Mouse (Mus musculus) bone marrow, adult 2 months (tissue): ENCODE measurements at regions not wholly inside any gene's neighbourhood (a gene's known extent, or its start where the extent isn't known, plus 50 kb on each side); places are given as distances from the start of the nearest gene placed in this dataset.

Source experiments
- H3K27ac ChIP-seq: fragments of 200-500 bp; 2 replicates; pipeline ENCODE4 v1.5.1; 2012; ENCODE audit warnings: low read depth, mild to moderate bottlenecking, control low read depth, inconsistent platforms, low read length; ENCODE audit not compliant: control insufficient read depth, poor library complexity, insufficient read depth
- H3K4me1 ChIP-seq: fragments of 200-500 bp; 2 replicates; pipeline ENCODE4 v1.6.1; 2011; ENCODE audit warnings: low read length; ENCODE audit not compliant: control insufficient read depth, insufficient read depth
- H3K4me3 ChIP-seq: fragments of 200-500 bp; replicated peaks from 2 replicates; pipeline ENCODE3; 2011; ENCODE audit warnings: mild to moderate bottlenecking, low read depth, low read length, control low read depth; ENCODE audit not compliant: control insufficient read depth
- CTCF ChIP-seq: fragments of 200-500 bp; IDR thresholded peaks from 2 replicates; pipeline ENCODE4 v1.5.1; 2011; ENCODE audit warnings: low read length, control low read depth; ENCODE audit not compliant: control insufficient read depth, insufficient read depth
- POLR2A ChIP-seq: fragments of 200-500 bp; IDR thresholded peaks from 2 replicates; pipeline ENCODE4 v1.6.1; 2011; ENCODE audit warnings: low read depth, mild to moderate bottlenecking, control low read depth, low read length, borderline replicate concordance; ENCODE audit not compliant: control insufficient read depth
- WGBS: fragments of 180-500 bp; shearing (Covaris S2); methylation state at CpG from one replicate; pipeline ENCODE4 v1.1.7; 2018; 5-methylcytosine and 5-hydroxymethylcytosine counted together

DNA sequence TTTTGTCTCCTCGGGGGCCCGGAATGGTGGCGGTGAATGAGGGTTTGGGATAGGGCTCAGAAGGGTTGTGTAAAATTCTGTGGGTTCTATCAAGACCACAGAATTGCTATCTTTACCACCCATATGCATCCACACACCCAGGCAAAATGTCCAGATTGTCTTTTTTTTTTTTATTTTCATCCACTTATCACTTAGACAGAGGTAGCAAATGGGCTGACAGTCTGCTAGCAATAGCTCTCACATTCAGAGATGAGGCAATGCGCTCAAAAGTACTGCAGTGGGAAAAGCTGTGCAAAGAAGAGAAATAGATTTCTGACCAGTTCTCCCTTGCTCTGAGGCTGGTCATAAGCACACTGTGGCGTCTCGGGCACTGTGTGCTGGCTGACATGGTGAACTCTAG lies 154.5 kb downstream of the Dad1 start:
- no peak for TF ChIP-seq CTCF
- no peak for TF ChIP-seq POLR2A
- 60% methylated on average over 6 of the region's 6 CpGs for WGBS
- Histone ChIP-seq H3K27ac (no peak overlapping the region), H3K4me1 (no peaks in the 10 kb centered on the region; the same call in none of the 2 replicates), H3K4me3 (no peak overlapping the region)

GRCm38 (mm10) chr14:54098122-54098775 lies 155.7 kb downstream of the Dad1 start:
- H3K4me3 ChIP-seq, result no peak overlapping the region
- TF ChIP-seq CTCF, result no peak
- TF ChIP-seq POLR2A, result no peak
- WGBS, result 71% methylated on average over 10 of the region's 10 CpGs
- H3K4me1 ChIP-seq, result no peaks in the 10 kb centered on the region; the same call in none of the 2 replicates
- no peak overlapping the region for H3K27ac ChIP-seq

DNA sequence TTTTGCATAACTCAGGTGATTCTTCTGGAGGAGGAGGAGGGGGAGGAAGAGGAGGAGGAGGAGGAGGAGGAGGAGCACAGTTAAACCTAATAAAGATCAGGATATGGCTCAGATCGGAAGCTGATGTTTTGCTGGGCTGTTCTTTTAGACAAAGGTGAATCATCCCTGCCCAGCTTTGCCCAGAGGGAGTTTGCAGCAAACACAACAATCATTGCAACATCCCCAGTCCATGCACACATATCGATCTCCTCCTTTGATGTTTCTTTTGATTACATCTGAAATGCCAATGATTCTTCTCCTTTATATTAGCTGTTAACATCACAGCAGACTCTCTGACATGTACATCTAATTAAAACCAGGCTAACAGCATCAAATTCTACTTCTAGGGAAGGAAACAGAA lies 156.9 kb downstream of the Dad1 start:
- Histone ChIP-seq H3K4me3 (no peak overlapping the region), H3K4me1 (no peaks in the 10 kb centered on the region; the same call in none of the 2 replicates)
- 82% methylated on average over 2 of the region's 2 CpGs for WGBS

DNA sequence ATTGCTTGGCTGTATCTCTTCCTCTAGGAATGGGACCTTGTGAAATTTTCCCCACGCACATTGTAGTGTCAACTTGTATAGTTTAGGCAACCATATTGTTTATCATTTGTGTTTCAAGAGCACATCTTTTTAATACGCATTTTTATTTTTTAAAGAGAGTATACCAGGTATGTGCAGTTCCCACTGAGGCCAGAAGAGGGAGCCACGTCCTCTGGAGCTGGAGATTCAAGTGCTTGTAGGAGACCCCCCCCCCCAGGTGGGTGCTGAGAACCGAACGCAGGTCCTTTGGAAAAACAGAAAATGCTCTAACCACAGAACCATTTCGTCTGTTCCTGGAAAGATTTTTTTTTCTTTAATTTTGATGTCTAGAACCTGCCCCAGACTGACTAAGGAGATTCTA lies 161.5 kb downstream of the Dad1 start:
- TF ChIP-seq CTCF (no peak), POLR2A (no peak)
- 78% methylated on average over 6 of the region's 6 CpGs for WGBS

More for the DNA sequence above, 156.9 kb downstream of the Dad1 start:
- H3K27ac ChIP-seq, result no peak overlapping the region
- TF ChIP-seq POLR2A (no peak), CTCF (no peak)

DNA sequence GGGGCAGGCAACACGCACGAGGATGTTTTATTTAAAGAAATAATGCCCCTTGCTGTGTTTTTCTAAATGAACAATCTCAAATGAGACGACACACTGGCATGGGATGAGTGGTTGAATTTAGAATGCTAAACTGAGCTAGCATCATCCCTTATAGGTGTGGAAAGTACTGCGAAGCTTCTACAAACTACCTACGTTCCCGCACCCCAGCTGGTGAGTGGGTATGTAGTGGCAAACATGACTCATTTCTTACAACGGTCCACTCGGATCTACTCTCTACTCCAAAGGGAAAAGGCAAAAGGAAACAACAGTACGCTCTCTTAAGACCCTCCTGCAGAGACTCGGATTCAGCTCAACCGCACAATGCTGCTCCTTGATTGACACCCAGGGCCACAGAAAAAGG lies 167.2 kb downstream of the Dad1 start:
- no peak overlapping the region for H3K4me3 ChIP-seq
- WGBS, result 83% methylated on average over 11 of the region's 11 CpGs
- no peak overlapping the region for H3K27ac ChIP-seq
- TF ChIP-seq POLR2A (no peak), CTCF (no peak)
- H3K4me1 ChIP-seq, result no peaks in the 10 kb centered on the region

More for the DNA sequence above, 161.5 kb downstream of the Dad1 start:
- no peaks in the 10 kb centered on the region; the same call in none of the 2 replicates for H3K4me1 ChIP-seq
- H3K27ac ChIP-seq, result no peak overlapping the region
- no peak overlapping the region for H3K4me3 ChIP-seq

GRCm38 (mm10) chr14:54074659-54075058 lies 179.2 kb downstream of the Dad1 start:
- TF ChIP-seq CTCF (no peak), POLR2A (no peak)
- Histone ChIP-seq H3K4me3 (no peak overlapping the region), H3K4me1 (peaks cover 2% of the 10 kb centered on the region; the same call in 1 of the 2 replicates), H3K27ac (no peak overlapping the region)
- 48% methylated on average over 3 of the region's 3 CpGs for WGBS

GRCm38 (mm10) chr14:54072283-54072912 lies 181.5 kb downstream of the Dad1 start:
- 79% methylated on average over 10 of the region's 10 CpGs for WGBS
- Histone ChIP-seq H3K4me3 (no peak overlapping the region), H3K27ac (no peak overlapping the region), H3K4me1 (peaks cover 3% of the 10 kb centered on the region)
- TF ChIP-seq CTCF (no peak), POLR2A (no peak)

- peaks cover 3% of the 10 kb centered on the region for H3K4me1 ChIP-seq
- H3K4me3 ChIP-seq, result no peak overlapping the region
- TF ChIP-seq CTCF (no peak), POLR2A (no peak)
- no peak overlapping the region for H3K27ac ChIP-seq
Observed at GRCm38 (mm10) chr14:54070240-54070639, 183.7 kb downstream of the Dad1 start.

GRCm38 (mm10) chr14:54068684-54069083 lies 185.2 kb downstream of the Dad1 start:
- TF ChIP-seq POLR2A (no peak), CTCF (no peak)
- H3K4me3 ChIP-seq, result no peak overlapping the region
- peaks cover 3% of the 10 kb centered on the region for H3K4me1 ChIP-seq
- 55% methylated on average over 1 of the region's 1 CpGs for whole genome bisulfite sequencing
- H3K27ac ChIP-seq, result no peak overlapping the region
